Mouse (Mus musculus) stomach, postnatal 0 days (tissue): ENCODE measurements around the gene Senp3.

Source experiments
- CTCF ChIP-seq: IDR thresholded peaks from 2 replicates; pipeline ENCODE4 v1.5.1; 2016; ENCODE audit warnings: antibody characterized with exemption, low read depth, mild to moderate bottlenecking, moderate library complexity
- EP300 ChIP-seq: optimal IDR thresholded peaks from 2 replicates; pipeline ENCODE3; 2016; ENCODE audit warnings: antibody characterized with exemption

- TF ChIP-seq CTCF (no peak), EP300 (no peak)
Observed at GRCm38 (mm10) chr11:69718661-69719060, 36.8 kb upstream of the Senp3 start.
